Mouse (Mus musculus): ENCODE measurements around the gene Grifin. TPM values are rescaled to one million over a fixed set of nuclear protein-coding genes. Genes with fewer than 3 reads are reported as not detected.

Gene Grifin
- polyA plus RNA-seq, 1 experiment from 2014 or later, result 1.4 TPM

DNA sequence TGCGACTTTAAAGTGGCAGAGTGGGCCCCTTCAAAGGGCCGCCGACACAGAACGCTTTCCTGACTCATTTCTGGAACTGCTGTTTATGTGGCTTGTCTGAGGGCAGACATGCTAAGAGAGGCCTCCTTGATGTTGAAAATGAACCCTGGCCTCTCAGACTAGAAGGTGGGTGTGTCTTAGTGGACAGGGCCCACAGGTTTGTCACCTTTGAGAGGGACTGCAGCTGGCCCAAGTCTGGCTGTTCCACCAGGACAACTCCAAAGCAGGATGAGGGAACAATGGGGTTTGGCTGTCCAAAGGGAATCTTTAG is 47.0 kb downstream of the Grifin start:
- no peak for ATAC-seq
- POLR2A ChIA-PET, result no interaction called here

DNA sequence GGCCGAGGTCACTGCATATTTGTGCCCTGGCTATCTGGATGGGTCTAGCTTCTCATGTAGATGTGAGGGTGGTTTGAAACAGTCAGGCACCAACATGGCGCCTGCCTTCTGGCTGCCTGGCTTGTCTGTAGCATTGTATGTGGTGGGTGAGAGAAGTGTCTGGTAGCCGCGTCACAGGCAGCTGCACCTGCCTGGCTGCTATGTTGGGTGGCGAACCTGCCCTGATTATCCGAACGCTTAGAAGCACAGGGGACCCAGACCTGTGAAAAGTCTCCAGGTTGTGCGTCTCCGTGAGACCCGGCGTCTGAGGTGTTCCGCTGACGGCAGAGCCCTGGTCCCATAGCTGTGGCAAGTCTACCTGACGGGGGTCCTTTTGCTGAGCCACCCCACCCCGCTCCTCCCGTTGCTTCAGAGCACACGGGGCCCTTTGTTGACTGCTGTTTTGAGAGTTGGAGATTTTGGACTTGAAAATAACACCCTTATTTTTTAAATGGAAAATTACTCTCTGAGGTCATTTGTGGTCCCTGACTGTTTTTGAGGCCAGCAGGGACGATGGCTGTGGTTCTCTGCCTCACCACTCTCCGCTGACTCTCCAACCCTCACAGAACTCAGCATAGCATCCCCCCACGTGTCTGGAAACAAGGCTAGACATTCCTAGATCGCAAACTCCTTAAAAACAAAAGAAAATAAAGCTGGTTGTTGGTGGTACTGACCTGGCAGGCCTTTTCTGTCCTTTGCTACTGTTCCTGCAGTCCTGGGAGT is 47.5 kb downstream of the Grifin start:
- H3K27me3 ChIP-seq, result no peaks in the 10 kb centered on the region
- in situ Hi-C loops (cut with MboI; ENCODE audit: low pct_unique_long_range_greater_than_20kb), result no loop called here
- DNase-seq (ENCODE audit: low read depth, low spot score) (no peak), ATAC-seq (peak; percentile 37)
- TF ChIP-seq CTCF (IDR thresholded peaks at IDR 0.05), result no peak
- CTCF ChIA-PET, result interaction anchor here (2.4 kb wide), 1 partner anchor 19 kb away, joined by 7 read pairs; no protein-coding TSS in a partner anchor
- POLR2A ChIA-PET, result no interaction called here

More for the DNA sequence above, 47.0 kb downstream of the Grifin start:
- DNase-seq (ENCODE audit: low read depth, low spot score), result no peak
- H3K27me3 ChIP-seq, result no peaks in the 10 kb centered on the region
- in situ Hi-C loops (cut with MboI; ENCODE audit: low pct_unique_long_range_greater_than_20kb), result no loop called here
- TF ChIP-seq CTCF (IDR thresholded peaks at IDR 0.05), result no peak
- CTCF ChIA-PET, result interaction anchor here (2.4 kb wide), 1 partner anchor 18 kb away, joined by 7 read pairs; no protein-coding TSS in a partner anchor

DNA sequence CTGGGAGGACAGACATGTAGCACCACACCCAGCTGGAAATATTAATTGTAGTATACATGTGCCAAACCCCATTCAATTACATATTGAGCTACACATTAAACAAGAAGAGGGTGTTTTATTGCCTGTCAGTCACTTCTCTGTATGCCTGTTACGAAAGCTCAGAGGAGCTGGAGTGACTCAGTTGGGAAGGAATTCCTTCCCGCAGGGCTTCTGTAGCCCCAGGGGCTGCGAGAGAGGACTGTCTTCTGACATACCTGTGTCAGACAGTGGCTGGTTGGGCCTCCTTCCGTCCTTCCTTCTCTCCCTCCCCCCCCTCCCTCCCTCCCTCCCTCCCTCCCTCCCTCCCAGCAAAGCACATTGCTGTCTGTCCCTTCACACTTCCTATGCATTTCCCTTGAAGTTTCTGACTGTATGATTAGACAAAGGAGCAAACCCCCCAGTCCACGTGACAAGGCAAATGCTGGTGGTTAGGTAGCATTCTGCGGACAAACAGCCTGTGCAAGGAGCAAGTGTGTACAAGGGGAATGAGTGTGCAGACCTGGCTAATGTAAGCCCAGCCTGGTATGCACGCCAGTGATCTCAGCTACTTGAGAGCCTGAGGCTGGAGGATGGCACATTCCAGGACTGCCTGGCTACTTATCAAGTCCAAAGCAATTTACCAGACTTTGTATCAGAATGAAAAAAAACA is 49.9 kb downstream of the Grifin start:
- H3K27me3 ChIP-seq, result no peaks in the 10 kb centered on the region
- DNase-seq (ENCODE audit: low read depth, low spot score) (no peak), ATAC-seq (peak; percentile 23)
- ChIA-PET CTCF (interaction anchor here (2.1 kb wide), 1 partner anchor 21 kb away, joined by 8 read pairs; no protein-coding TSS in a partner anchor), POLR2A (no interaction called here)
- in situ Hi-C loops (cut with MboI; ENCODE audit: low pct_unique_long_range_greater_than_20kb), result no loop called here
- TF ChIP-seq CTCF (IDR thresholded peaks at IDR 0.05), result no peak

DNA sequence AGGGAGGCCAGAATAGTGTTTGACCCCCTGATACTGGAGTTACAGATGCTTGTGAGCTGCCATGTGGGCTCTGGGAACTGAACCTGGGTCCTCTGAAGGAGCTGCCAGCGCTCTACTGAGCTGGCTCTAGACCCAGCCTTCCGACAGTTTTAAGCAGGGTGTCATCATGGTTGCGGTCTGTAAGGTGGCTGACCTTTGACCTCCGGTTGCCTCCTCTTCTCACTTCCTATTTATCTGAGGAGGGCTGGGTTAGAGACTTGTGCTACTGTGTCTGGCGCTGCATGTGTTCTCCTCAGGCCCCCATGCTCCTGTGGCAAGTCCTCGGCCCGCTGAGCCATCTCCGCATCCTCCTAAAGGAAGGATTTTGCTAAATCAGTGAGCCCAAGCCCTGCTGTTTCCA is 51.0 kb downstream of the Grifin start:
- POLR2A ChIA-PET, result no interaction called here
- ATAC-seq, result no peak
- H3K27me3 ChIP-seq, result no peaks in the 10 kb centered on the region
- DNase-seq (ENCODE audit: low read depth, low spot score), result no peak
- no peak for TF ChIP-seq CTCF (IDR thresholded peaks at IDR 0.05)
- in situ Hi-C loops (cut with MboI; ENCODE audit: low pct_unique_long_range_greater_than_20kb), result no loop called here
- CTCF ChIA-PET, result interaction anchor here (1.0 to 2.1 kb wide), 2 partner anchors 12 to 22 kb away, joined by 3 to 8 read pairs; no protein-coding TSS in a partner anchor

Other genes with a start within 250 kb of the Grifin start
- 30.0 TPM for gene Mad1l1, start 243.5 kb downstream of the Grifin start, polyA plus RNA-seq (2021)
- 38.0 TPM for gene Nudt1, start 243.4 kb downstream of the Grifin start, polyA plus RNA-seq (2021)
- 13.1 TPM for gene Mrm2, start 233.2 kb downstream of the Grifin start, polyA plus RNA-seq (2021)
- 26.3 TPM for gene Snx8, start 175.8 kb downstream of the Grifin start, polyA plus RNA-seq (2021)
- 258 TPM for gene Eif3b, start 145.7 kb downstream of the Grifin start, polyA plus RNA-seq (2021)
- not detected for gene Gm4869, start 119.4 kb downstream of the Grifin start, polyA plus RNA-seq (2021)
- 33.2 TPM for gene Chst12, start 59.5 kb downstream of the Grifin start, polyA plus RNA-seq (2021)
- 56.0 TPM for gene Lfng, start 42.2 kb upstream of the Grifin start, polyA plus RNA-seq (2021)
- 95.0 TPM for gene Ttyh3, start 84.0 kb upstream of the Grifin start, polyA plus RNA-seq (2021)
- 52.6 TPM for gene Iqce, start 137.3 kb upstream of the Grifin start, polyA plus RNA-seq (2021)
- 22.7 TPM for gene Brat1, start 139.9 kb upstream of the Grifin start, polyA plus RNA-seq (2021)
- gene Amz1, start 159.1 kb upstream of the Grifin start, polyA plus RNA-seq (2021), result 0.76 TPM